Mouse (Mus musculus): Measurements from ENCODE around the gene Atg5. TPM values are rescaled to one million over a fixed set of nuclear protein-coding genes. Genes with fewer than 3 reads are reported as not detected.

Atg5 gene
- polyA plus RNA-seq (2012; rRNA removed), result 20.7 and 21.7 TPM in 2 replicates

DNA sequence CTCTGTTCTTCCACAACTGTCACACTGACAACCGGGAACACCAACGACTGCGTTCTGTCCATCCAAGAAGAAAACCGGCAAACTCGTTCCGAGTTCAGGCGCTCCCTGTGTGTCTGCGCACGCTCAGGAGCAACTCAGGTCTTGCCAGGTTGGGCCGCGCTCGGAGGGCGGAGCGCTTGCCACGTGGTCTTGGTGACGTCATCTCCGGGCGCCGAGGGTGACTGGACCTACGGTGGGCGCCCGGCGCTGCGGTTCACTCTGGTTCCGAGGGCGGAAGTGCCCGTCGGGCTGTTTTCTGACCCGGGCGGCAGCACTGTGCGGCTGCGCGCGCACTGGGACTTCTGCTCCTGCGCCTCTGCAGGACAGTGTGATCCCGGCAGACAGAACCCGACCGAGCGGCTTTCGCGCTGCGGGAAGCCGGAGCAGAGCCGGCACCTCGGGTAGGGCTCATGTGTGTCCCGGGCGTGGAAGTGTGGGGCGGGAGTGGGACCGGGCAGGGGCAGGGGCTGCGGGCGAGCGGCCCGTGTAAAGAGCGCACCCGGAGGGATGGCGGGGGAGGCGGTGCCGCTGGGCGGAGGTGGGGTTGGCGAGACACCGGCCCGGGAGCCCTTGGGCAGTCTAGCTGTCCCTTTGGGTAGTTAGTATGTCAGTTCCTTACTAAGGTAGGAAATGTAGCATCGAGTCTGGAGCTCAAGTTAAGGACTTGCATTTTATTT, at the start of gene Atg5:
Gene Atg5, plus strand, starts transcription at position 214 of the 716 bp plus-strand sequence.

Other genes with a start within 250 kb of the Atg5 start
- 0.22 and 0.58 TPM in 2 replicates for gene Crybg1, start 119.5 kb upstream of the Atg5 start, polyA plus RNA-seq (2012; rRNA removed)

All from central nervous system, embryonic 14 days (tissue).